Mouse (Mus musculus): Measurements from ENCODE around the gene Sdccag8.

Gene Sdccag8

DNA sequence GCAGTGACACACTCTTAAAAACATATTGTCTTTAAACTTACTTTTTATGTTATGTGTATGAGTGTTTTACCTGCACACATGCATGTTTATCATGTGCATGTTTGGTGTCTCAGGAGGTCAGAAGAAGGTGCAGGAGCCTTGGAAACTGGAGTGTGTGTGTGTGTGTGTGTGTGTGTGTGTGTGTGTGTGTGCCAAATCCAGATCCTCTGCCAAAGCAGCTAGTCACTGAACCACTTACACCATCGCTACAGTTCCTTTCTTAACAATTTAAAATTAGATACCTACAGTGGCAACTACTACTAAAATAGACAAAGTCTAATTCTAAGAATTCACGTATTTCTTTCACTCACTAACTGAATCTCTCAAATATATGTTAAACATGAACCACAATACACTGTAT, 234.3 kb downstream of the Sdccag8 start:
- no peak for DNase-seq (ENCODE audit: low read depth, low spot score)

DNA sequence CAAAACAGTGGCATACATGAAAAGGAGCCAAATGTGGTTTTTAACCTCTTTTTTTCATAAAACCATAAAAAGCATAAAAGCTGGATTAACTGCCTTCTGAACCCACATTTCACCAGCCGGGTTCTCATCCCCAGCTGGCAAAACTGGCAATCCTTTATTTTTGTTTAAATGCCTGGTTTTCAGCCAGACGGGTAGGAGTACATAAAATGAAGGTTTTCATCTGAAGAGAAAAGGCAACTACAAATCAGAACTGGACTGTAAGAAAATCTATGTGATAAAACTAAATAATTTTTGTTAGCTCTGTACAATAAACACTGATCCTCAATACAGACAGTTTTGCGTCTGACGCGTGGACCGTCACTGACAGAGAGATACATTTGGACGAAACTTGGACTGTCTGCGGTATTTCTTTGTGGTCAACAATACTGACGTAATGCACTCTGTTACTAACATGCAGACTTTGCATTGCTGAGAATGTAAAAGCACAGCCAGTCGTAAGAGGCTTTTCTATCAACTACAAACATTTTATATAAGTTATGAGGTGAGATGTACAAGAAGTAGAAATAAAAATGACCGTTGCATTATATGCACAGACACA, 237.0 kb downstream of the Sdccag8 start:
- DNase-seq (ENCODE audit: low read depth, low spot score) = no peak

DNA sequence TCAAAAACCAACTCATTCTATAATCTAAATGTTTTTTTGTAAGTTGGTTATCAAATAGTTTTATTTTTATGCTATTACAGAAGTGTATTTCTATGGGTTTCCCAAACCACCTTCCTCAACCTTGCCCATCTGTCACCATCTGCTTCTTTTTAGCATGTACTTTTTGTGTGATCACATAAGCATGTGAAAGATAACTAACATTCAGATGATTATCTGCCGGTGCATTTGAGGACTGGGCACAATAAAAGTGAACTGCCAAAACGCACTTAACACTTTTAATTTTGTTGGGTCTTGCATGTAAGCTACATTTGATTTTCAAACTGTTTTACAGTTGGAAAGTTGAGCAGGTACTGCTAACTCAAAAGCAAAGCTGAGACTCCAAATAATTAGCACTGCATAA, 240.4 kb downstream of the Sdccag8 start:
- DNase-seq (ENCODE audit: low read depth, low spot score) = no peak

DNA sequence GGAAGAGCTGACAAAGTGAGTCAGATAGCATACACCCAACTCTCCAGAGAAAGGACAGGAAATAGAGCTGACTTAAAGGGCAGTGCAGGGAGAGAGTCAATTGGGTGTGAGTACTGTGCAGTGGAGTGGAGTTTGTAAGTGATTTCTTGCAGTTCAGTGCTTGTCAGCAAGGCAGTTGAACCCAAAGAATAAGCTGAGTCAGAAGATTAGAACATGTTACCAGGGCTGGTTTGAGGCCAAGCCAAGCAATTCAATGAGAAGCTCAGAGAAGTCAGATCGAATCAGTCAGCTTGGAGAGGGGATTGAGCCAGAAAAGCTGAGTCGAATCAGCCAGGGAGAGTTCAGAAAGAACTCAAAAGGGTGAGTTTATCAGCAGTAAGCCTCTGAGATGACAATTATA, 247.3 kb downstream of the Sdccag8 start:
- no peak for DNase-seq (ENCODE audit: low read depth, low spot score)

DNA sequence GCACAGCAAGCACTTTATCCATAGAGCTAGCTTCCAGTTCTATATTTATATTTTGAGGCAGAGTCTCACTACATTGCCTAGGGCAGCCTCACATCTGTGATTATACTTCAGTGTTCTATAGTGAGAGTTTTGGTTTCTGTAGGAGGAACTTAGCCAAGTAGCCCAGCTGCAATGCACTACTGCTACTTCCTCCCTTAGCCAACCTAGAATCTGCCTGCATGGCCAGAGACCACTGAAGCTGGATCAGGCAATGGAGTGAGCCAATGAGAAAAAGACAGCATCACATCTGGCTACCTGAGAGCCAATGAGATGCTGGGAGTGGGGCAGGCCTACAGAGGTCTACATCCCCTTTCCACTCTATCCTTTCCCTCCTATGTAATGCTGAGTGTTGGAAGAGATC, 251.3 kb downstream of the Sdccag8 start:
- DNase-seq (ENCODE audit: low read depth, low spot score) = no peak

DNA sequence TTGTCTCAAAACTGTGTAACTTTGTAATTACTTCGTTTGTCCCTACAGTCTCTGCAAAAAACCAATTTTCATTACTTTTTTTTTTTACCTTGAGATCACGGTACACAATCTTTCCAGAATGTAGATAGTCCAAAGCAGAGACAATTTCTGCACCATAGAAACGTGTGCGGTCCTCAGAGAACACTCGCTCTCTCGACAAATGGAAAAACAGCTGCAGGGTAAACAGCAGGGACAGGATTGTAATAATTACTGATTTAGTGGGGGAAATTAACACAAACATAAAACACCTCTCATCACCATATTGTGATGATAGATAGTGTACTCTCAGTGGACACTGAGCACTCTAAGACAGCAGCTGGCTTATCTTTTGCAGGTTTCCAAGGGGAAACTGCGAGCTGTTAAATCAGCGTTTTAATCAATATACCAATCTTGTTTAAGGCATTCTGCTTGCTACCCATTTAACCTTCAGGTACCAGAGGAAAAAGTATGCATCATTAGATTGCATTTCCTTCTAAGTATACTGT, 252.7 kb downstream of the Sdccag8 start:
- no peak for DNase-seq (ENCODE audit: low read depth, low spot score)

DNA sequence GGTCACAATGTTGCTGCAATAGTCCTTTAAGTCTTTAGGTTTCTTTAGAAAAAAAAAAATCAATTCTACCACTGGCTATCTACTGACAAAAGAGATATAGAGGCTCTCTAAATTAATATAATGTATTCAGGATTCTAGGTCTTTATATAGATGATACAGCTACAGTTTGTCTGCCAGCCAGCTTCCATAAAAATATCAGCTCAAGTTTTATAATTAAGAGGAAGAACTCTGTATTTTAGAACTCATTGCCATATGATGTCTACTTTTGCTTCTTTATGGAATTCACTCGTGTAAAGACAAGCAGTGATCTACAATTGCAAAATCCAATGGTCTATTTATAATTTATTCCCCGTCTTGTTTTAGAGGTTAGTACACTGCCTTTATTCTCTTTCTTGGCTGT, 254.7 kb downstream of the Sdccag8 start:
- no peak for DNase-seq (ENCODE audit: low read depth, low spot score)

All from R1 (cell line).